Mouse (Mus musculus) hindbrain, embryonic 10.5 days (tissue): ENCODE measurements around the gene Mvb12a. TPM values are rescaled to one million over a fixed set of nuclear protein-coding genes. Genes with fewer than 3 reads are reported as not detected.

Source experiments
- DNase-seq: peaks from one replicate; pipeline ENCODE4 v3.0.0-alpha.2; 2017; ENCODE audit warnings: low spot score
- H3K27ac ChIP-seq: fragments of 300-500 bp; sonication (generic); 2 replicates; pipeline ENCODE4 v1.5.1; 2016; ENCODE audit warnings: mild to moderate bottlenecking, moderate library complexity
- H3K27me3 ChIP-seq: fragments of 300-500 bp; sonication (generic); 2 replicates; pipeline ENCODE4 v1.6.1; 2016; ENCODE audit warnings: mild to moderate bottlenecking; ENCODE audit not compliant: poor library complexity, insufficient read depth, severe bottlenecking
- H3K36me3 ChIP-seq: fragments of 300-500 bp; sonication (generic); 2 replicates; pipeline ENCODE4 v1.6.1; 2016; ENCODE audit warnings: mild to moderate bottlenecking, moderate library complexity
- H3K4me1 ChIP-seq: fragments of 300-500 bp; sonication (generic); replicated peaks from 2 replicates; pipeline ENCODE4 v1.6.1; 2016; ENCODE audit warnings: mild to moderate bottlenecking
- H3K4me3 ChIP-seq: fragments of 300-500 bp; sonication (generic); 2 replicates; pipeline ENCODE4 v1.5.1; 2016; ENCODE audit warnings: mild to moderate bottlenecking, moderate library complexity
- H3K9me3 ChIP-seq: fragments of 300-500 bp; sonication (generic); 2 replicates; pipeline ENCODE4 v1.6.1; 2016; ENCODE audit warnings: mild to moderate bottlenecking, moderate library complexity
- WGBS: fragments of 180-500 bp; shearing (Covaris S2); methylation state at CpG from one replicate; pipeline ENCODE4 v1.1.7; 2016; 5-methylcytosine and 5-hydroxymethylcytosine counted together
- polyA plus RNA-seq: library from polyadenylated mRNA; unstranded; fragments of >200 nt; fragmentation: Nextera tagmentation; extraction: Ambion mirVana; gene quantifications from 2 replicates; pipeline ENCODE4 v1.2.1, GENCODE M21; 2016

Mvb12a gene
- polyA plus RNA-seq, 1 experiment from 2014 or later: 71.6 TPM

DNA sequence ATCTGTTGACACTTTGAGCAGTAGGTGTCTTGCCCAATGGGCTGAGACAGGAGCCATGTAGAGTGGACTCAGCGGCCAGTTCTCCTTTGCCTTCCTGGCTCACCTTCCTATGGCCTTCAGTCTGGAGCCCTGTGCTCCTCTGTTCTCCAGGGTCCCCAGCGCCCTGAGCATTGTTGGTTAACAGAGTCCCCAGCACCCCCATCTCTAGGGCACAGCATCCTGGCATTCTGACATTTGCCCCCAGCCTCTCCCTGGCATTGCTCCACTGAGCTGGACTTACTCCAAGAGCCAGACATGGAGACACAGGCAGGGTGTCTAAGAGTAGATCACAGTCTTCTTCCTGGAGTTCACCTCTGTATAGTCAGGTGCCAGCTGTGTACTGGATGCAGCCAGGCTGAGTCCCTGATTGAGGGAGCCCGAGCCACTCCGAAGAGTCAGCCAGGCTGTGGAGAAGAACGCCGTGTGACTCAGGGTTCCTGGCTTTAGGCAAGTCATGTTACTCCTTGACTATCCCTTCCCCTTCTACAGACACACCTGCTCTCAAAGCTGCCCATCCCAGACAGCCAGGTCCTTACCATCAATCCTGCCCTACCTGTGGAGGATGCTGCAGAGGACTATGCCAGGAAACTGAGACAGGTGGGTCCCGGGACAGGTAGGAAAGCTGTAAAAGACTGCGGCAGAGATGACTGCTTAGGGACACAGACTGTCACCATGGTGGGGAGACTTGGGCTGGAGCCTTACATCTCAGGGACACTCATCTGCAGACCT, 51.0 kb downstream of the Mvb12a start:
- Histone ChIP-seq H3K4me3 (peak overlapping the region; percentile 91), H3K4me1 (peaks cover 51% of the 10 kb centered on the region), H3K36me3 (peaks cover 19% of the 10 kb centered on the region), H3K9me3 (no peaks in the 10 kb centered on the region), H3K27me3 (peaks cover 12% of the 10 kb centered on the region), H3K27ac (0 out of 2 replicates have a peak overlapping the region, but pooled peaks have one; percentile 99)
- 93% methylated on average over 8 of the region's 8 CpGs for WGBS
- DNase-seq: no peak

DNA sequence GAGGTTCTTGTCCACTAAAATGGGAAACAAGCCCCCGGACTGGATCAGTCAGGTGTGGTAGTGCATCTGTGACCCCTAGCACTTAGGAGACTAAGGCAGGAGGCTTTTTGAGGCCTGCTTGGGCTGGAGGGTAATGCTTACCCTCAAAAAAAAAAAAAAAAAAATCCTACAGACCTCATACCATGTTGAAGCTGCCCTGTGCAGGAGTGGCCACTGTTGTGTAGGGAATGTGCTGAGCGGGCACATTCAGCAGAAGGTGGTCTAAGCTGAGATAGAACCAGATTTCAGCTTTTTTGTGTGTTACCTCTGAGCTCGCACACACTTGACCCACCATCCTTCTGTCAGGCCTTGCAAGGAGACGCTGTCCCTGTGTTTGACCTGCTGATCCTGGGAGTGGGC, 51.6 kb downstream of the Mvb12a start:
- peaks cover 24% of the 10 kb centered on the region for H3K36me3 ChIP-seq

GRCm38 (mm10) chr8:71595862-71596261, 53.1 kb downstream of the Mvb12a start:
- Histone ChIP-seq H3K27ac (no peak overlapping the region), H3K36me3 (peaks cover 34% of the 10 kb centered on the region), H3K9me3 (no peaks in the 10 kb centered on the region), H3K27me3 (peaks cover 22% of the 10 kb centered on the region), H3K4me3 (peak overlapping the region; percentile 16; the same call in 1 of the 2 replicates), H3K4me1 (peaks cover 47% of the 10 kb centered on the region)
- DNase-seq: peak; percentile 88
- 11% methylated on average over 27 of the region's 27 CpGs for WGBS

More for the DNA sequence above, 51.6 kb downstream of the Mvb12a start:
- peaks cover 18% of the 10 kb centered on the region for H3K27me3 ChIP-seq
- DNase-seq: no peak
- H3K9me3 ChIP-seq: no peaks in the 10 kb centered on the region
- 97% methylated on average over 4 of the region's 4 CpGs for WGBS
- peaks cover 51% of the 10 kb centered on the region for H3K4me1 ChIP-seq
- no peak overlapping the region for H3K27ac ChIP-seq
- no peak overlapping the region for H3K4me3 ChIP-seq

- no peak overlapping the region for H3K27ac ChIP-seq
- H3K4me3 ChIP-seq: no peak overlapping the region
- peaks cover 26% of the 10 kb centered on the region for H3K27me3 ChIP-seq
- WGBS: 61% methylated on average over 6 of the region's 6 CpGs
- no peak for DNase-seq
- H3K4me1 ChIP-seq: peaks cover 42% of the 10 kb centered on the region
- peaks cover 34% of the 10 kb centered on the region for H3K36me3 ChIP-seq
- no peaks in the 10 kb centered on the region for H3K9me3 ChIP-seq
These were observed 53.7 kb downstream of the Mvb12a start for GRCm38 (mm10) chr8:71596384-71596783.

- Histone ChIP-seq H3K36me3 (peaks cover 34% of the 10 kb centered on the region), H3K27me3 (peaks cover 30% of the 10 kb centered on the region), H3K4me3 (no peak overlapping the region), H3K4me1 (peaks cover 39% of the 10 kb centered on the region), H3K9me3 (no peaks in the 10 kb centered on the region), H3K27ac (no peak overlapping the region)
- DNase-seq: no peak
- 81% methylated on average over 4 of the region's 4 CpGs for WGBS
These were observed 54.1 kb downstream of the Mvb12a start for GRCm38 (mm10) chr8:71596798-71597197.

- Histone ChIP-seq H3K4me1 (peaks cover 40% of the 10 kb centered on the region), H3K9me3 (no peaks in the 10 kb centered on the region), H3K36me3 (peaks cover 34% of the 10 kb centered on the region), H3K27me3 (peaks cover 37% of the 10 kb centered on the region), H3K27ac (no peak within 1 kb of the TSS), H3K4me3 (no peak within 1 kb of the TSS)
- no peak for DNase-seq
- WGBS: 83% methylated on average over 3 of the region's 3 CpGs
These were observed 54.7 kb downstream of the Mvb12a start, which contains the start of gene Fam129c for GRCm38 (mm10) chr8:71597451-71597850. Fam129c (plus strand) TSS chr8:71597648.

Other genes with a start within 250 kb of the Mvb12a start
- gene Use1, start 176.1 kb upstream of the Mvb12a start, polyA plus RNA-seq: 74.4 and 84.6 TPM in 2 replicates
- 7.5 and 8.1 TPM in 2 replicates for gene Ocel1, start 171.6 kb upstream of the Mvb12a start, polyA plus RNA-seq
- gene Nr2f6, start 161.0 kb upstream of the Mvb12a start, polyA plus RNA-seq: 125 and 139 TPM in 2 replicates
- gene Ushbp1, start 147.1 kb upstream of the Mvb12a start, polyA plus RNA-seq: 5.8 and 7.2 TPM in 2 replicates
- gene Babam1, start 146.1 kb upstream of the Mvb12a start, polyA plus RNA-seq: 112 and 121 TPM in 2 replicates
- 35.2 and 56.1 TPM in 2 replicates for gene Ankle1, start 136.9 kb upstream of the Mvb12a start, polyA plus RNA-seq
- 76.3 and 88.4 TPM in 2 replicates for gene Abhd8, start 79.3 kb upstream of the Mvb12a start, polyA plus RNA-seq
- 221 and 249 TPM in 2 replicates for gene Mrpl34, start 78.0 kb upstream of the Mvb12a start, polyA plus RNA-seq
- gene Dda1, start 73.7 kb upstream of the Mvb12a start, polyA plus RNA-seq: 147 and 169 TPM in 2 replicates
- gene Ano8, start 57.0 kb upstream of the Mvb12a start, polyA plus RNA-seq: 3.3 and 6.8 TPM in 2 replicates
- 18.2 and 22.5 TPM in 2 replicates for gene Gtpbp3, start 54.8 kb upstream of the Mvb12a start, polyA plus RNA-seq
- gene Plvap, start 31.2 kb upstream of the Mvb12a start, polyA plus RNA-seq: 50.2 and 52.7 TPM in 2 replicates
- 0.51 and 0.60 TPM in 2 replicates for gene Ccdc194, start 17.2 kb upstream of the Mvb12a start, polyA plus RNA-seq
- 8.9 and 9.6 TPM in 2 replicates for gene Bst2, start 5.5 kb upstream of the Mvb12a start, polyA plus RNA-seq
- 0.18 and 0.26 TPM in 2 replicates for gene Tmem221, start 15.9 kb downstream of the Mvb12a start, polyA plus RNA-seq
- not detected in 2 replicates for gene Nxnl1, start 23.7 kb downstream of the Mvb12a start, polyA plus RNA-seq
- gene Slc27a1, start 26.0 kb downstream of the Mvb12a start, polyA plus RNA-seq: 24.1 and 28.9 TPM in 2 replicates
- gene Pgls, start 49.3 kb downstream of the Mvb12a start, polyA plus RNA-seq: 254 and 268 TPM in 2 replicates
- gene Fam129c, start 54.7 kb downstream of the Mvb12a start, polyA plus RNA-seq: 5.0 and 5.3 TPM in 2 replicates
- gene Colgalt1, start 68.1 kb downstream of the Mvb12a start, polyA plus RNA-seq: 55.3 and 58.5 TPM in 2 replicates
- 4.4 and 8.4 TPM in 2 replicates for gene Unc13a, start 128.8 kb downstream of the Mvb12a start, polyA plus RNA-seq
- 3.2 and 3.6 TPM in 2 replicates for gene Jak3, start 133.4 kb downstream of the Mvb12a start, polyA plus RNA-seq
- gene Insl3, start 146.3 kb downstream of the Mvb12a start, polyA plus RNA-seq: 0.37 and 0.58 TPM in 2 replicates
- gene B3gnt3, start 158.9 kb downstream of the Mvb12a start, polyA plus RNA-seq: 0.64 and 1.0 TPM in 2 replicates
- 16.7 and 26.9 TPM in 2 replicates for gene Fcho1, start 182.8 kb downstream of the Mvb12a start, polyA plus RNA-seq